Mouse (Mus musculus): Measurements from ENCODE around the gene Usp9x. TPM values are rescaled to one million over a fixed set of nuclear protein-coding genes. Genes with fewer than 3 reads are reported as not detected.

Usp9x gene
- polyA plus RNA-seq, 1 experiment from 2014 or later = 16.4 TPM

- H3K9me3 ChIP-seq (ENCODE audit: control insufficient read depth) = no peaks in the 10 kb centered on the region
- ATAC-seq = peak; percentile 78
- peak overlapping the region; percentile 61 for H3K4me2 ChIP-seq (replicated peaks; ENCODE audit: low read depth)
- WGBS = 17% methylated on average over 35 of the region's 35 CpGs
- peak overlapping the region; percentile 72 for H3K4me3 ChIP-seq (ENCODE audit: low read depth, low read length)
- H3K36me3 ChIP-seq (ENCODE audit: control insufficient read depth, insufficient read depth) = no peaks in the 10 kb centered on the region
- TF ChIP-seq CTCF (IDR thresholded peaks at IDR 0.05; ENCODE audit: low read depth) = no peak
- peak overlapping the region; percentile 79; the same call in 1 of the 2 replicates for H3K9ac ChIP-seq (ENCODE audit: low read depth, low read length)
- H3K4me1 ChIP-seq (replicated peaks; ENCODE audit: control insufficient read depth, insufficient read depth, low read length) = no peaks in the 10 kb centered on the region
- H3K27me3 ChIP-seq (replicated peaks; ENCODE audit: control insufficient read depth, insufficient read depth, low read length) = no peaks in the 10 kb centered on the region
- peak overlapping the region; percentile 91 for H3K27ac ChIP-seq (ENCODE audit: low read depth, low read length)
These were observed 591 bp upstream of the Usp9x start for GRCm38 (mm10) chrX:13070573-13071240.

DNA sequence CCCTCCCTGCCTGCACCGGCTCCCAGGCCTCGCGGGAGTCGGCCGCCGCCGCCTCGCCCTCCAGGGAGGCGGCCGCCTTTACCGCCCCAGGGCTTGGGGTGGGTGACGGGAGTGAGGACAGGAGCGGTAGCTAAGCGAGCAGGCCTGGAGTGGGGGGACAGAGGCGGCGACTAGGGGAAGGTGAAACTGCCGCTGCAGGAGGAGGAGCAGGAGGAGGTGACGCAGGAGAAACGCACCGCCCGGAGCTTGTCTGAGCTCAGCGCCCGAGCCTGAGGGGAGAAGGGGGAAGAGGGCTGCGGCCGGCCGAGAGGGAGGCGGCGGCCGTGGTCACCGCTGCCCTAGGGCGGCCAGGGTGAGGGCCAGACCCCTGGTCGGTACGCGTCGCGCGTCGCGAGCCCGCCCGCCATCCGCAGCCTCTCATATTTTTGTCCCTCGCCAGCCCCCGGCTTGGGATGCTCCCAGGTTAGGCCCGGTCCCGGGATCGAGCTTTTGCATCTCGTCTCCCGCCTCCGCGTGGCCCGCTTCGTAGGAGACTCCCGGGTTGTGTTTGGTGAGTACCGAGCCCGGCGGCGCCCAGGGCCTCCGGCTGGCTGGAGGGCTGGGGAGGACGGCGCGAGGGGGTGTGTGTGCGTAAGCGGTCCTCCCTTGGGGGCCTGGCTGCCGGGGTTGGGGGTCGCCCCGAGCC, 620 bp downstream of the Usp9x start:
- WGBS = 18% methylated on average over 60 of the region's 67 CpGs
- H3K27me3 ChIP-seq (replicated peaks; ENCODE audit: control insufficient read depth, insufficient read depth, low read length) = no peaks in the 10 kb centered on the region

DNA sequence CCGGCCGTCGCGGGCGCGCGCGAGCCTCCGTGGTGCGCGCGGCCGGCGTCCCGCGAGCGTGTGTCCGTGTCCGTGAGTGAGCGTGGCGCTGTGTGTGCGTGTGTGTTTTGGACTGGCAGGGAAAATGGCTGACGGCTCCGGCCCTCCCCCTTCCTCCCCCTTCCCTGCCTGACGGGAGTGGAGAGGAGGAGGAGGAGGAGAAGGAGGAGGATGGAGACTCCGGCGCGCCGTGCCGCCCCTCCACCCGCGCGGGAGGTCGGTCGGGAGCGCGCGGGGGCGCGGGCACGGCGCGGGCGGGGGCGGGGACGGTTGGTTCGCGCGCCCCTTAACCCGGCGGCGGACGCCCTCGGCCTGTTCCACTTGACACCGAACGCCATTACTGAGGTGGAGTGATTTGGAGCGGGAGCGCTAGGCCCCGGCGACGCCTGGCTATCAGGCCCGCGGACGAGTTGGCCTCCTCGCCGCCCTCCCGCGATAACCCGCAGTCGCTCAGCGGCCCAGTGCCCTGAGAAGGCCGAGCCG, 1.2 kb downstream of the Usp9x start:
- H3K9me3 ChIP-seq (ENCODE audit: control insufficient read depth) = no peaks in the 10 kb centered on the region
- H3K36me3 ChIP-seq (ENCODE audit: control insufficient read depth, insufficient read depth) = no peaks in the 10 kb centered on the region
- no peaks in the 10 kb centered on the region for H3K27me3 ChIP-seq (replicated peaks; ENCODE audit: control insufficient read depth, insufficient read depth, low read length)
- H3K4me3 ChIP-seq (ENCODE audit: low read depth, low read length) = peak overlapping the region; percentile 72
- 14% methylated on average over 66 of the region's 73 CpGs for WGBS
- no peak for TF ChIP-seq CTCF (IDR thresholded peaks at IDR 0.05; ENCODE audit: low read depth)
- peak; percentile 23; the same call in 1 of the 2 replicates for ATAC-seq
- peak overlapping the region; percentile 96 for H3K27ac ChIP-seq (ENCODE audit: low read depth, low read length)
- peak overlapping the region; percentile 65 for H3K4me2 ChIP-seq (replicated peaks; ENCODE audit: low read depth)
- no peaks in the 10 kb centered on the region for H3K4me1 ChIP-seq (replicated peaks; ENCODE audit: control insufficient read depth, insufficient read depth, low read length)
- H3K9ac ChIP-seq (ENCODE audit: low read depth, low read length) = peak overlapping the region; percentile 79

More for the DNA sequence above, 620 bp downstream of the Usp9x start:
- no peaks in the 10 kb centered on the region for H3K9me3 ChIP-seq (ENCODE audit: control insufficient read depth)
- peak overlapping the region; percentile 65 for H3K4me2 ChIP-seq (replicated peaks; ENCODE audit: low read depth)
- no peaks in the 10 kb centered on the region for H3K4me1 ChIP-seq (replicated peaks; ENCODE audit: control insufficient read depth, insufficient read depth, low read length)
- H3K27ac ChIP-seq (ENCODE audit: low read depth, low read length) = peak overlapping the region; percentile 96
- no peaks in the 10 kb centered on the region for H3K36me3 ChIP-seq (ENCODE audit: control insufficient read depth, insufficient read depth)
- no peak for TF ChIP-seq CTCF (IDR thresholded peaks at IDR 0.05; ENCODE audit: low read depth)
- peak; percentile 58 for ATAC-seq
- peak overlapping the region; percentile 79 for H3K9ac ChIP-seq (ENCODE audit: low read depth, low read length)
- peak overlapping the region; percentile 72 for H3K4me3 ChIP-seq (ENCODE audit: low read depth, low read length)

- Histone ChIP-seq H3K9me3 (ENCODE audit: control insufficient read depth) (no peaks in the 10 kb centered on the region), H3K4me1 (replicated peaks; ENCODE audit: control insufficient read depth, insufficient read depth, low read length) (no peaks in the 10 kb centered on the region), H3K4me2 (replicated peaks; ENCODE audit: low read depth) (no peak overlapping the region), H3K27ac (ENCODE audit: low read depth, low read length) (no peak overlapping the region), H3K27me3 (replicated peaks; ENCODE audit: control insufficient read depth, insufficient read depth, low read length) (no peaks in the 10 kb centered on the region), H3K4me3 (ENCODE audit: low read depth, low read length) (no peak overlapping the region), H3K9ac (ENCODE audit: low read depth, low read length) (no peak overlapping the region), H3K36me3 (ENCODE audit: control insufficient read depth, insufficient read depth) (no peaks in the 10 kb centered on the region)
- peak; percentile 27; the same call in 1 of the 2 replicates for TF ChIP-seq CTCF (IDR thresholded peaks at IDR 0.05; ENCODE audit: low read depth)
- no peak for ATAC-seq
- WGBS = 74% methylated on average over 1 of the region's 1 CpGs
These were observed 14.3 kb downstream of the Usp9x start for GRCm38 (mm10) chrX:13085621-13086020.

- no peak overlapping the region for H3K4me2 ChIP-seq (replicated peaks; ENCODE audit: low read depth)
- H3K27ac ChIP-seq (ENCODE audit: low read depth, low read length) = no peak overlapping the region
- no peak overlapping the region for H3K9ac ChIP-seq (ENCODE audit: low read depth, low read length)
- no peak for TF ChIP-seq CTCF (IDR thresholded peaks at IDR 0.05; ENCODE audit: low read depth)
- WGBS = 45% methylated on average over 1 of the region's 1 CpGs
- H3K9me3 ChIP-seq (ENCODE audit: control insufficient read depth) = no peaks in the 10 kb centered on the region
- H3K4me3 ChIP-seq (ENCODE audit: low read depth, low read length) = no peak overlapping the region
- H3K36me3 ChIP-seq (ENCODE audit: control insufficient read depth, insufficient read depth) = no peaks in the 10 kb centered on the region
- ATAC-seq = peak; percentile 77
- H3K27me3 ChIP-seq (replicated peaks; ENCODE audit: control insufficient read depth, insufficient read depth, low read length) = no peaks in the 10 kb centered on the region
- H3K4me1 ChIP-seq (replicated peaks; ENCODE audit: control insufficient read depth, insufficient read depth, low read length) = no peaks in the 10 kb centered on the region
These were observed 25.7 kb downstream of the Usp9x start for GRCm38 (mm10) chrX:13096985-13097384.

DNA sequence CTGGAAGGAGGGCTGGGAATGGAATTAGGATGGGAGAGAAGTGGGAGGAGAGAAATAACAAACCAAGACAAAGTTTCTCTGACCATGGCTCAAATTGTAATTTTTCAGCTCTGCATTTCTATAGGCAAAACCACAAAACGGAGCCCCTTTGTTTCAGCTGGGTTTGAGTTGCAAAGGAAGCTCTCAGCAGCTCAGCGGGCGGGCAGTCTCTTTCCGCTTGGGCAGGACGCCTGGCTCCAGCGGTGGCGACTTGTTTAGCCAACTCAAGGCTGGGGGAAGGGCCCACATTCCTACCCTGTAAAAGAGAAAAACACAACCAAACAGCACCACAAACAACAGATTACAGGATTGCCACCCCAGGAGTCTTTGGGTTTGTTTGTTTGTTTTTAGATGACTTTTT, 135.2 kb downstream of the Usp9x start:
- WGBS = 51% methylated on average over 7 of the region's 7 CpGs
- TF ChIP-seq CTCF (IDR thresholded peaks at IDR 0.05; ENCODE audit: low read depth) = no peak
- H3K9me3 ChIP-seq (ENCODE audit: control insufficient read depth) = no peaks in the 10 kb centered on the region

More for the DNA sequence above, 135.2 kb downstream of the Usp9x start:
- no peak overlapping the region for H3K4me2 ChIP-seq (replicated peaks; ENCODE audit: low read depth)
- H3K4me1 ChIP-seq (replicated peaks; ENCODE audit: control insufficient read depth, insufficient read depth, low read length) = no peaks in the 10 kb centered on the region
- ATAC-seq = no peak
- H3K27ac ChIP-seq (ENCODE audit: low read depth, low read length) = no peak overlapping the region
- no peak overlapping the region for H3K9ac ChIP-seq (ENCODE audit: low read depth, low read length)
- H3K36me3 ChIP-seq (ENCODE audit: control insufficient read depth, insufficient read depth) = no peaks in the 10 kb centered on the region
- no peak overlapping the region for H3K4me3 ChIP-seq (ENCODE audit: low read depth, low read length)
- no peaks in the 10 kb centered on the region for H3K27me3 ChIP-seq (replicated peaks; ENCODE audit: control insufficient read depth, insufficient read depth, low read length)

Measured in intestine, postnatal 0 days (tissue).